Mouse (Mus musculus) bone marrow macrophage, adult 2 months (primary cell): ENCODE measurements at regions not wholly inside any gene's neighbourhood (a gene's known extent, or its start where the extent isn't known, plus 50 kb on each side); places are given as distances from the start of the nearest gene placed in this dataset.

ENCODE experiments used
- CTCF ChIP-seq: IDR thresholded peaks from 2 replicates; pipeline ENCODE4 v1.5.1; 2012; ENCODE audit warnings: low read depth, mild to moderate bottlenecking, low read length, moderate library complexity
- POLR2A ChIP-seq: IDR thresholded peaks from 2 replicates; pipeline ENCODE4 v1.6.1; 2012; ENCODE audit warnings: mild to moderate bottlenecking, low read depth, low read length, borderline replicate concordance

DNA sequence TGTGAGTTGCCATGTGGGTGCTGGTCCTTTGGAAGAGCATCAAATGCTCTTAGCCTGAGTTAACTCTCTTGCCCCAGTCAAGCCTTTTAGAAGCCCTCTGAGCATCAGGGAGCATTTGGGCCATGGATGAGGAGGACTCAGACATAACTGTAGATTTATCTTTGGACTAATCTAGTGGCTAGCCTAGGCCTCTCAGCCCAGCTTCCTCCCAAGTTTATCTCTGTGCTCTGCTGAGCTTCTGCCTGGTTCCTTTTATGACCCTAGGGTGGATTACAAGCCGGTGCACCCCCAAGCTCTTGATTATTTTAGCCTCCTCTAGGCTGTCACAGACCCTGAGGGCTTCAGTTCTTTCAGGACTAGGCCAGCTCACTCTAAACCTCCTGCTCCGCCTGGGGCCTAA is 102.6 kb upstream of the Vps8 start:
- TF ChIP-seq CTCF (no peak), POLR2A (no peak)
